Mouse (Mus musculus): ENCODE data around the gene Tex48.

Tex48 gene

GRCm38 (mm10) chr4:63595259-63595658 is 27.0 kb downstream of the Tex48 start:
- DNase-seq (ENCODE audit: low read depth, low spot score) = no peak

- no peak for DNase-seq (ENCODE audit: low read depth, low spot score)
Observed at GRCm38 (mm10) chr4:63594459-63595110, 27.6 kb downstream of the Tex48 start.

GRCm38 (mm10) chr4:63590538-63590937 is 31.7 kb downstream of the Tex48 start:
- no peak for DNase-seq (ENCODE audit: low read depth, low spot score)

- no peak for DNase-seq (ENCODE audit: low read depth, low spot score)
Observed at GRCm38 (mm10) chr4:63589987-63590386, 32.2 kb downstream of the Tex48 start.

DNA sequence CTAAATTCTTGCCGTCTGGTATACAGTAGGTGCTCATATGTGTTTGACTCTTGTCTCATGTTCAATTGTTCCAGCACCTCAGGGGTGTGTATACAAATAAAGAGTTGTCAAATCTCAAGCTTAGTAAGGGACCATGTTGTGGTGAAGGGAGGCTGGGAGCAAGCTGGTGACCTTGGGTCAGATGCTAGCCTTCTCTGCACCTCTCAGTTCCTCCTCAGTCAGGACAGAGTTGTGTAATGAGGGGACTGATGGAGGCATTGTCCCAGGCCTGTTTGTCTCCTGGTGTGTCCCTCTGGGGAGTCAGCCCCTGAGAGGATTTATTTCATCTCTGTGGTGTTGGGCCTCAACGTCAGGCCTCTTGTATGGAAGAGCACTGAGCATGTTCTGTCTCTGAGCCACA is 36.0 kb downstream of the Tex48 start:
- DNase-seq (ENCODE audit: low read depth, low spot score) = no peak

GRCm38 (mm10) chr4:63585216-63585615 is 37.0 kb downstream of the Tex48 start:
- no peak for DNase-seq (ENCODE audit: low read depth, low spot score)

- no peak for DNase-seq (ENCODE audit: low read depth, low spot score)
Observed at GRCm38 (mm10) chr4:63582580-63582979, 39.6 kb downstream of the Tex48 start.

DNA sequence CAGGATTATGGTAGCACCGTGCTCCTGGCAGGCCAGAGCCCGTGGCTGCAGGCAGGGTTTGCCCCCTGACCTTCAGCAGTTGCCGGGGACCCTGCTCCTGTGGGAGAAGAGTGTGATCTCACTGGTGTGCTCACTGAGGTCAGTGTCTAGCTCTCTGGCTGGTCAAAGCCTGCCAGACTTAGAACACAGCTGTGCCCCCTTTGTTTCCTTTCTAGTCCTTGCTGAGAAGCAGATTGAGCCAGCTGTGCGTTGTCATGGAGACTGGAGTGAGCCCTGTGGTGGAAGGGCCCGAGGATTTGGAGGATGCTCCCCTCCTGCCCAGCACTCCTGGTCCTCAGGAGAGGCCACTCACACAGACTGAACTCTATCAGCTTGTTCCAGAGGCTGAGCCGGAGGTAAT is 42.1 kb downstream of the Tex48 start:
- DNase-seq (ENCODE audit: low read depth, low spot score) = no peak

GRCm38 (mm10) chr4:63579649-63580048 is 42.6 kb downstream of the Tex48 start:
- DNase-seq (ENCODE audit: low read depth, low spot score) = no peak

DNA sequence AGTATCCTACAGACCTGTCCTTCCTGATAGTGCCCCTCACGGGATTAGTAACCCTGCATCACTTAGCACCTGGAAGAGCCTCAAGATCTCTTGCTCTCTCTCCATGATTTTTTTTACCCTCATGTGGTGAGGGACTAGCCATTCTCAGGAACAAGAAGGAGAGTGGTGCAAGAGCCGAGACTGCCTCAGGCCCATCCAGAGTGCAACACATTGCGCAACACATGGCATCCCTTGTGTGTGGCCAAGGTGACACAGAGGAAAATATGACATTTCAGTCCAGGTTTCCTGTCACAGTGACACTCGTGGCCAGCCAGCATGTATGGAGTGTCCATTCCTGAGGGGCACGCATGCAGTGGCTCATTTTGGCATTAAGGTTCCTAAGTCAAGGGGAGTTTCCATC is 49.6 kb downstream of the Tex48 start:
- no peak for DNase-seq (ENCODE audit: low read depth, low spot score)

DNA sequence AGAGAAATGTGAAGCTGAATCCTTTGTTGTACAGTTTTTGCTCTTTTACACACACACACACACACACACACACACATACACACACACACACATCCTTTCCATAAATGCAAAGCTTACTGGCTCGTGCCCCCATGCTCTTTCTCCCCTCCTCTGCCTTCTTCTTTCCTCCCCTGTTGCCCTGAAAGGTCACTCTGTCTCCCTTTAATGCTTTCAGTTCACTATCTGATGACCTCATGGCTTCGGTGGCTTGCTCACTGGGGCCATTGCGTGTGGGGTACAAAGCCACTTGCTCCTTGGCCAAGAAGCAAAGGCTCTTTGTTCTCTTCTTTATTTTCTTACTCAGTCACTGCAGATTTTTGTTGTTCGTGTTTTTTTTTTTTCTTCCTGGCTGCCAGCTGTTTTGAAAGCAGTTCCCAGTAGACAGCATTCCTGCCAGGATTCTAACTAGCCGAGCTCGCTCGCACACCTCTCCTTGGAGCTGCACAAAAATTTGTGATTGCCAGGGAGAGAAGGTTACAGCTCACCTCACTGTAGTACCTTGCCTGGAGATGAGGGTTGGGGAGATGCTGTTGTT is 51.9 kb downstream of the Tex48 start:
- no peak for DNase-seq (ENCODE audit: low read depth, low spot score)

- no peak for DNase-seq (ENCODE audit: low read depth, low spot score)
Observed at GRCm38 (mm10) chr4:63569322-63569721, 52.9 kb downstream of the Tex48 start.

- DNase-seq (ENCODE audit: low read depth, low spot score) = no peak
Observed at GRCm38 (mm10) chr4:63567712-63568390, 54.4 kb downstream of the Tex48 start.

- no peak for DNase-seq (ENCODE audit: low read depth, low spot score)
Observed at GRCm38 (mm10) chr4:63562742-63563141, 59.5 kb downstream of the Tex48 start.

- peak; percentile 86 for DNase-seq (ENCODE audit: low read depth, low spot score)
Observed at GRCm38 (mm10) chr4:63561861-63562675, 60.2 kb downstream of the Tex48 start.

DNA sequence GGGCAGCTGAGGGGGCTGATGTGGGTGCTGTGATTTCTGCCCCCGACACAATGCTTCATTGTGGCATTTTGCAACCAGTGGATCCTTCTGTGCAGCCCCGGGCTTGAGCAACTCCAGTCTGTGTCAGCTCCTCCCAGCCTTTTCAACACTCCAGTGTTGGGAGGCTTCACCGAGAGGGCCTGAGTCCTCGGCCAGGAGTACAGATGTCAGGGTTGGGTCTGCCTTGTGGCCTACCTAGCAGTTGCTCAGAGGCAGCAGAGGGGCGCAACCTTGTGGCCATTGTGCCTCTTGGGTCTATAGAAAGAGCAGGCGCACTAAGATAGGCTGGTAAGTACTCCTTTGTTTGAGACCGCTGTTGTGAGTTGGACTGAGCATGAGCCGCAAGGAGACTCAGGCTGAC is 62.1 kb downstream of the Tex48 start:
- peak; percentile 65 for DNase-seq (ENCODE audit: low read depth, low spot score)

GRCm38 (mm10) chr4:63559127-63559697 is 63.0 kb downstream of the Tex48 start:
- peak; percentile 56 for DNase-seq (ENCODE audit: low read depth, low spot score)

GRCm38 (mm10) chr4:63558407-63559081 is 63.7 kb downstream of the Tex48 start, which contains the start of gene Tmem268:
Gene Tmem268 (plus strand): TSS chr4:63558781.
- peak; percentile 91 for DNase-seq (ENCODE audit: low read depth, low spot score)

DNA sequence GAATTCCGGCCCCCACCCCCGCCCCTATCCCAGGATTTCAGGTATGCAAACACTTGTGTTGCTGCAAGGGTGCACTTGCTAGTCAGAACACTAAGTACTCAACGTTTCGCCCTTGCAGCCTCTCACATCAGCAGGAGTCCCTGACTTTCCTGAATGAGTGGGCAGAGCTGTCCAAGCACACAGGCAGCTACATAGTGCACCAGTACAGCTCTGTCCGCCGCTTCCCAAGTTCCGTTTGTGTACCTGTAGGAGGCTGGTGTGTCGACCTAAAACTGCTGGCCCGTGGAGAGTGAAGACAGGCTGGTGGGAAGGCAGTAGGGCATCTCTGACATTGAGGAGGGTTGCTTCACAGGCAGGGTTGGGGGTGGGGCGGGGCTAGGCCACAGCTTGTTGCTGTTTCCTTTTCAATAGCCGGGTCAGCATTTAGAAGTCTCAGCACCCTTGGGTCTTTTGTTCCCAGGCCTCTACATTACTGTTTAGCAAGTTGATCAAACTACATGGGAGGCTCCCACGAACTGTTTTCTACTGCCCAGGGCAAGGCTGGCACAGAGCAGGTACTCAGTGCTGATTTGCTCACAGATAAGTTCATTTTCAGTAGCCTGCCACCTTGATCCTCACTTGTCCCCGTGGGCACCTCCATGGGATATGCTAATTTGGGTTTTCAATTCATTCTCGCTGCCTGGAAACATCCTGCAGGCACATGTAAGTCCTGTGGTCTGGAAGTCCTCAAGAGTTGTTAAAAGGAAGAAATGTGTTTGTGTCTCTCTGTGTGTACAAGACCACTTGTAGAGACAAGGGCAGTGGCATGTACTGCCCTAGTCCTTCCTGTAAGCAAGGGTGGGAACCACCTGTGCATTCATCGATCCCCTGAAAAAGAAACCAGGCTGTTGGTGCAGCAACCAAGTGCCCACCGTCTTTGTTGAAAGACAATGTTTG is 64.8 kb downstream of the Tex48 start:
- DNase-seq (ENCODE audit: low read depth, low spot score) = peak; percentile 71
